Mouse (Mus musculus) E14TG2a.4 (cell line): Measurements from ENCODE around the gene Sytl3.

Source experiments
- CTCF ChIP-seq: conservative IDR thresholded peaks from 2 replicates; pipeline ENCODE4 v1.5.1; 2014; ENCODE audit warnings: low read length
- NANOG ChIP-seq: IDR thresholded peaks from 2 replicates; pipeline ENCODE4 v1.6.1; 2014; ENCODE audit warnings: borderline replicate concordance, low read length, mixed read lengths
- POU5F1 ChIP-seq: IDR thresholded peaks from 2 replicates; pipeline ENCODE4 v1.6.1; 2014; ENCODE audit warnings: low read length, borderline replicate concordance

- no peak for TF ChIP-seq CTCF
- TF ChIP-seq POU5F1 = no peak
- no peak for TF ChIP-seq NANOG
These were observed 74.5 kb downstream of the Sytl3 start for GRCm38 (mm10) chr17:6733322-6733875.
